Mouse (Mus musculus) limb, embryonic 11.5 days (tissue): ENCODE results near the gene C3. TPM values are rescaled to one million over a fixed set of nuclear protein-coding genes. Genes with fewer than 3 reads are reported as not detected.

Experiments used
- ATAC-seq: fragments of 200-750 bp; cut with Nextera tagmentation; 2 replicates; pipeline ENCODE4 v1.8.0; 2017; ENCODE audit warnings: low read depth; ENCODE audit not compliant: insufficient number of reproducible peaks, low FRiP score, low TSS enrichment
- DNase-seq: peaks from one replicate; pipeline ENCODE4 v3.0.0-alpha.2; 2015; ENCODE audit warnings: low spot score
- H3K27ac ChIP-seq: fragments of 300-500 bp; sonication (generic); replicated peaks from 2 replicates; pipeline ENCODE4 v1.5.1; 2014; ENCODE audit warnings: low read depth, mild to moderate bottlenecking, low read length
- H3K27me3 ChIP-seq: fragments of 300-500 bp; sonication (generic); 2 replicates; pipeline ENCODE4 v1.6.1; 2014; ENCODE audit warnings: mild to moderate bottlenecking, low read length, mixed read lengths; ENCODE audit not compliant: control insufficient read depth, insufficient read depth
- H3K36me3 ChIP-seq: fragments of 300-500 bp; sonication (generic); 2 replicates; pipeline ENCODE4 v1.6.1; 2014; ENCODE audit warnings: mild to moderate bottlenecking, low read length, moderate library complexity, mixed read lengths; ENCODE audit not compliant: control insufficient read depth, insufficient read depth
- H3K4me1 ChIP-seq: fragments of 300-500 bp; sonication (generic); 2 replicates; pipeline ENCODE4 v1.6.1; 2014; ENCODE audit warnings: low read length, mixed read lengths; ENCODE audit not compliant: control insufficient read depth, insufficient read depth
- H3K4me2 ChIP-seq: fragments of 300-500 bp; sonication (generic); 2 replicates; pipeline ENCODE4 v1.6.1; 2014; ENCODE audit warnings: low read depth, mild to moderate bottlenecking, moderate library complexity; ENCODE audit not compliant: severe bottlenecking
- H3K4me3 ChIP-seq: fragments of 300-500 bp; sonication (generic); 2 replicates; pipeline ENCODE4 v1.5.1; 2014; ENCODE audit warnings: low read depth, low read length
- H3K9ac ChIP-seq: fragments of 300-500 bp; sonication (generic); 2 replicates; pipeline ENCODE4 v1.6.1; 2014; ENCODE audit warnings: mild to moderate bottlenecking, low read length
- H3K9me3 ChIP-seq: fragments of 300-500 bp; sonication (generic); 2 replicates; pipeline ENCODE4 v1.6.1; 2016; ENCODE audit warnings: low read length; ENCODE audit not compliant: control insufficient read depth
- WGBS: fragments of 180-500 bp; shearing (Covaris S2); extraction: QIAGEN DNeasy Blood & Tissue Kit; methylation state at CpG from one replicate; pipeline ENCODE4 v1.1.7; 2014; 5-methylcytosine and 5-hydroxymethylcytosine counted together
- polyA plus RNA-seq: library from polyadenylated mRNA; unstranded; fragments of >200 nt; fragmentation: Nextera tagmentation; extraction: Ambion mirVana; gene quantifications from 2 replicates; pipeline ENCODE4 v1.2.1, GENCODE M21; 2014

C3 gene
- polyA plus RNA-seq = 0.03 and 0.21 TPM in 2 replicates

GRCm38 (mm10) chr17:57228014-57228413 is at the start of gene C3:
Gene C3, minus strand, starts transcription at chr17:57228136.
- DNase-seq = no peak
- WGBS = 62% methylated on average over 3 of the region's 3 CpGs
- Histone ChIP-seq H3K9ac (no peak within 1 kb of the TSS), H3K9me3 (no peaks in the 10 kb centered on the region), H3K4me1 (no peaks in the 10 kb centered on the region), H3K27ac (no peak within 1 kb of the TSS), H3K27me3 (no peaks in the 10 kb centered on the region), H3K4me3 (no peak within 1 kb of the TSS), H3K36me3 (no peaks in the 10 kb centered on the region), H3K4me2 (no peak within 1 kb of the TSS)
- ATAC-seq = no peak

- ATAC-seq (no peak), DNase-seq (peak; percentile 76)
- no peak overlapping the region for H3K9ac ChIP-seq
- H3K4me2 ChIP-seq = peak overlapping the region; percentile 44
- no peak overlapping the region for H3K27ac ChIP-seq
- H3K36me3 ChIP-seq = no peaks in the 10 kb centered on the region
- H3K27me3 ChIP-seq = peaks cover 25% of the 10 kb centered on the region
- no peaks in the 10 kb centered on the region for H3K9me3 ChIP-seq
- peak overlapping the region; percentile 27 for H3K4me3 ChIP-seq
- WGBS = under 1% methylated on average over 20 of the region's 20 CpGs
- peaks cover 3% of the 10 kb centered on the region; the same call in 1 of the 2 replicates for H3K4me1 ChIP-seq
Observed at GRCm38 (mm10) chr17:57276634-57277121, 48.7 kb upstream of the C3 start.

- ATAC-seq = no peak
- peak; percentile 26 for DNase-seq
- WGBS = 4% methylated on average over 13 of the region's 13 CpGs
- no peaks in the 10 kb centered on the region for H3K36me3 ChIP-seq
- H3K9ac ChIP-seq = no peak overlapping the region
- peak overlapping the region; percentile 42 for H3K4me3 ChIP-seq
- no peaks in the 10 kb centered on the region for H3K9me3 ChIP-seq
- peaks cover 3% of the 10 kb centered on the region; the same call in 1 of the 2 replicates for H3K4me1 ChIP-seq
- peaks cover 25% of the 10 kb centered on the region for H3K27me3 ChIP-seq
- no peak overlapping the region for H3K27ac ChIP-seq
- H3K4me2 ChIP-seq = peak overlapping the region; percentile 58
Observed at GRCm38 (mm10) chr17:57275997-57276351, 48.0 kb upstream of the C3 start.

- peak overlapping the region; percentile 58 for H3K4me2 ChIP-seq
- DNase-seq (peak; percentile 78), ATAC-seq (peak; percentile 74)
- H3K9me3 ChIP-seq = no peaks in the 10 kb centered on the region
- H3K4me3 ChIP-seq = peak overlapping the region; percentile 42
- no peaks in the 10 kb centered on the region for H3K36me3 ChIP-seq
- WGBS = under 1% methylated on average over 53 of the region's 53 CpGs
- H3K27ac ChIP-seq = no peak overlapping the region
- H3K4me1 ChIP-seq = peaks cover 3% of the 10 kb centered on the region; the same call in 1 of the 2 replicates
- H3K9ac ChIP-seq = peak overlapping the region; percentile 34; the same call in 1 of the 2 replicates
- H3K27me3 ChIP-seq = peaks cover 25% of the 10 kb centered on the region
Observed at GRCm38 (mm10) chr17:57275111-57275996, 47.4 kb upstream of the C3 start.

DNA sequence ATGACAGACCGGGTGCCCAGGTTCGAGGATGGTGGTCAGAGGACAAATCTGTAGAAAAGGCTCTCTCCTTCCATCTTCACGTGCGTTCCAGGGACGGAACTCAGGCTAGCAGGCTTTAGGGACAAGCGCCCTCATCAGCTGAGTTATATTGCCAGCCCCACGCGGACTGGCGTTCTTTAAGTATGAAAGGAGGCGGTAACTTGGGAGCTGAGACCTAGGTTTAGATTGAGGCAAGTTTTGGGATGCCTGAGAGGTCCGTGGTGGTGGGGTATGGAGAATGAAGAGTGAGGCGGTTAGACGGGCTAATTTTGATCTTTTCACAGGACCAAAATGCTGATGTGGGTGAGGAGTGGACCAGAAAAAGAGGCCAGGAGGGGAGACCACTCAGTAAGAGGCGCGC is 46.8 kb upstream of the C3 start:
- DNase-seq (no peak), ATAC-seq (no peak)
- Histone ChIP-seq H3K27ac (no peak overlapping the region), H3K36me3 (no peaks in the 10 kb centered on the region), H3K4me2 (peak overlapping the region; percentile 58), H3K27me3 (peaks cover 25% of the 10 kb centered on the region), H3K9me3 (no peaks in the 10 kb centered on the region), H3K9ac (peak overlapping the region; percentile 34; the same call in 1 of the 2 replicates), H3K4me3 (peak overlapping the region; percentile 42), H3K4me1 (peaks cover 3% of the 10 kb centered on the region; the same call in 1 of the 2 replicates)
- WGBS = 6% methylated on average over 15 of the region's 15 CpGs

DNA sequence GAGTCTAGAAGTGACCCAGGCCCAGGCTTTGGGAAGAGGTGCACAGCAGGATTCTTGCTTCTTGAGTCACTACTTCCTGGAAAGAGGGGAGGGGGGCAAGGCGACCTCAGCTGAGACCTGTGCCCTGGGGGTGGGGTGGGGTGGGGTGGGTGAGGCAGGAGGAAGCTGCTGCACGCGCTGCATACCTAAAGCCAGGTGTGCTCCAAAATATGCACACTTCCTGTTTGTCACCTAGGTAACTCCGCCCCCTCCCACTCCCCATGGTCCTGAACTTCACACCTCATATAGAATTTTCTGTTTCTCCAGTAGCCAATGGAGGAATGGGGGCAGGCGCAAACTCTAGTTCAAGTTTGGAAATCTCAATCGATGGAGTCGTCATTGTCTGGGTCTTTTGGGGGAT is 45.9 kb upstream of the C3 start:
- Histone ChIP-seq H3K36me3 (no peaks in the 10 kb centered on the region), H3K4me1 (peaks cover 3% of the 10 kb centered on the region; the same call in 1 of the 2 replicates), H3K9ac (no peak overlapping the region), H3K27me3 (peaks cover 22% of the 10 kb centered on the region), H3K9me3 (no peaks in the 10 kb centered on the region), H3K4me3 (no peak overlapping the region), H3K4me2 (no peak overlapping the region), H3K27ac (no peak overlapping the region)
- no peak for ATAC-seq
- no peak for DNase-seq
- 21% methylated on average over 7 of the region's 7 CpGs for WGBS

- H3K27ac ChIP-seq = no peak overlapping the region
- H3K9ac ChIP-seq = no peak overlapping the region
- 70% methylated on average over 9 of the region's 9 CpGs for WGBS
- no peak for ATAC-seq
- peaks cover 22% of the 10 kb centered on the region for H3K27me3 ChIP-seq
- H3K4me1 ChIP-seq = peaks cover 3% of the 10 kb centered on the region; the same call in 1 of the 2 replicates
- H3K36me3 ChIP-seq = no peaks in the 10 kb centered on the region
- H3K4me2 ChIP-seq = no peak overlapping the region
- H3K9me3 ChIP-seq = no peaks in the 10 kb centered on the region
- H3K4me3 ChIP-seq = no peak overlapping the region
- no peak for DNase-seq
Observed at GRCm38 (mm10) chr17:57271301-57271700, 43.4 kb upstream of the C3 start.

DNA sequence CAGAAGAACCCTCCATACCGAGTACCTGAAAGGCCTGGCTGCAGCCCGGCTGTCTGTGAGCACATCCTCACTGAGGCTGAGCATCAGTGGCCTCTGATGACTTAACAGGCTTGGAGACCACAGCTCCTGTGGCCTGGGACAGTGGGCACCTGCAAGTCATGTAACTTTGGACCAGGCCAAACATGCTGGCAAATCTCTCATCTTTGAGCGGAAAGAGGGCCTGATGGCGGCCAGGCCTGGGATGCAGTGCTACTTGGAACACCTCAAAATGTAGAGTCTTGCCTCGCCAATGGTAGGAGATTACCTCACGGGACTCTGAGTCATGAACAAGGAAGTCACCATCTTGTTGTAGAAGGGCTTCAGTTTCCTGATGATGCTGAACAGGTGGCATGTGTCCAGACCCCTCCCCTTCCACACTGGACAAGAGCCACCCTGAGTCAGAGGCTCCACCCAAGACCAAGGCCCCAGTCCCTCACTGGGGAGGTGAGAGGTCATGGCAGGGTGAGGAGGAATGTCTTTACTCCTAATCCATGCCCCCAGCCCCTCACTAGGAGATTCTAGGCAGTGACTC is 39.7 kb upstream of the C3 start:
- ATAC-seq (no peak), DNase-seq (no peak)
- Histone ChIP-seq H3K36me3 (0 out of 2 replicates have a peak, but pooled peaks cover 4% of the 10 kb centered on the region), H3K27me3 (no peaks in the 10 kb centered on the region), H3K27ac (no peak overlapping the region), H3K4me1 (no peaks in the 10 kb centered on the region), H3K4me2 (no peak overlapping the region), H3K9me3 (no peaks in the 10 kb centered on the region), H3K9ac (no peak overlapping the region), H3K4me3 (no peak overlapping the region)
- WGBS = 90% methylated on average over 6 of the region's 6 CpGs
